19 mouse cellular contexts compared by ENCODE assay signal in genomic region chr3:29879966-29880365, GRCm38 (mm10).
A peak's percentile ranks its signal among the peaks of the same experiment; 100 is the strongest.
DNase-seq lines count a peak whose midpoint lies in the region; ATAC-seq and TF ChIP-seq lines count a peak whose summit lies in the region.
"Had no signal": no experiment of that assay in that cellular context is flagged by ENCODE, and none has a peak within 500 bp of the region (broad histone marks: within the 10 kb centered on the region; RNA-seq: fewer than 3 reads in every experiment).

No protein-coding gene starts in this region.

- no peaks in the 10 kb centered on the region for H3K4me1 ChIP-seq in hindbrain, postnatal 0 days (ENCODE audit: insufficient read depth, low read length)
- H3K4me1 ChIP-seq in hindbrain, embryonic 10.5 days (replicated peaks) = no peaks in the 10 kb centered on the region
- H3K4me1 ChIP-seq: forebrain, embryonic 12.5 days; heart, embryonic 12.5 days had no signal

- H3K27me3 ChIP-seq in hindbrain, postnatal 0 days (ENCODE audit: insufficient read depth, low read length) = no peaks in the 10 kb centered on the region
- no peaks in the 10 kb centered on the region for H3K27me3 ChIP-seq in hindbrain, embryonic 10.5 days (ENCODE audit: insufficient read depth, poor library complexity, severe bottlenecking)
- peaks cover 10% of the 10 kb centered on the region for H3K27me3 ChIP-seq in Patski
- H3K27me3 ChIP-seq: forebrain, embryonic 12.5 days; heart, embryonic 12.5 days had no signal

- no peak overlapping the region for H3K27ac ChIP-seq in hindbrain, postnatal 0 days
- no peak overlapping the region for H3K27ac ChIP-seq in hindbrain, embryonic 10.5 days
- H3K27ac ChIP-seq: forebrain, embryonic 12.5 days had no signal

- POLR2A ChIA-PET in Patski (lab: Charles Lee) = no interaction called here

- no peak overlapping the region for H3K4me3 ChIP-seq in hindbrain, postnatal 0 days (ENCODE audit: low read length)
- H3K4me3 ChIP-seq in hindbrain, embryonic 10.5 days = no peak overlapping the region
- H3K4me3 ChIP-seq: forebrain, embryonic 12.5 days; heart, embryonic 12.5 days had no signal

- no peaks in the 10 kb centered on the region for H3K36me3 ChIP-seq in hindbrain, postnatal 0 days (ENCODE audit: insufficient read depth, low read length)
- no peaks in the 10 kb centered on the region for H3K36me3 ChIP-seq in hindbrain, embryonic 10.5 days
- H3K36me3 ChIP-seq: forebrain, embryonic 12.5 days; heart, embryonic 12.5 days had no signal

- no peaks in the 10 kb centered on the region for H3K9me3 ChIP-seq in hindbrain, postnatal 0 days (ENCODE audit: low read length)
- H3K9me3 ChIP-seq in hindbrain, embryonic 10.5 days = no peaks in the 10 kb centered on the region
- H3K9me3 ChIP-seq: forebrain, embryonic 12.5 days; heart, embryonic 12.5 days had no signal

- no peak for TF ChIP-seq CTCF in hindbrain, postnatal 0 days (IDR thresholded peaks at IDR 0.05; ENCODE audit: low read depth)
- no peak for TF ChIP-seq CTCF in Patski (IDR thresholded peaks at IDR 0.05)

- in situ Hi-C loops in Patski (cut with MboI; ENCODE audit: low pct_unique_long_range_greater_than_20kb) = no loop called here

- 46% methylated on average over 3 of the region's 3 CpGs for WGBS in hindbrain, postnatal 0 days
- 84% methylated on average over 3 of the region's 3 CpGs for WGBS in hindbrain, embryonic 10.5 days

- CTCF ChIA-PET in Patski (lab: Charles Lee) = interaction anchor here (0.7 kb wide), 1 partner anchor 14 kb away, joined by 3 read pairs; no protein-coding TSS in a partner anchor

- no peak overlapping the region for H3K9ac ChIP-seq in hindbrain, postnatal 0 days (replicated peaks; ENCODE audit: low read length)
- H3K9ac ChIP-seq: forebrain, embryonic 12.5 days; heart, embryonic 12.5 days had no signal

- no peak for ATAC-seq in hindbrain, postnatal 0 days
- peak; percentile 88 for ATAC-seq in Patski
- ATAC-seq: midbrain, embryonic 16.5 days had no signal

- no peak overlapping the region for H3K4me2 ChIP-seq in hindbrain, postnatal 0 days (ENCODE audit: low read depth, low read length)
- H3K4me2 ChIP-seq: forebrain, embryonic 12.5 days; heart, embryonic 12.5 days had no signal

- peak; percentile 4 for DNase-seq in hindbrain, postnatal 0 days (ENCODE audit: low spot score)
- DNase-seq in hindbrain, embryonic 10.5 days (ENCODE audit: low spot score) = no peak
- DNase-seq in 3T3-L1 (ENCODE audit: low read depth, low spot score) = peak; percentile 88
- DNase-seq in Patski (ENCODE audit: low read depth, low spot score) = peak; percentile 96
- peak; percentile 30 for DNase-seq in forelimb bud, embryonic 11.5 days (ENCODE audit: low read depth, low spot score)
- no peak for DNase-seq in cerebellum, adult 9-11 months
- DNase-seq in layer of hippocampus, adult 9-11 months = no peak
- no peak for DNase-seq in right cerebral cortex, adult 18-20 months
- DNase-seq: cerebellum, adult 8-10 months; gastrocnemius, postnatal 10 days; heart, adult 11 months; heart, postnatal 10 days; kidney, adult 18-20 months; lung, postnatal 36 days; thymus, adult 18-20 months; thymus, postnatal 36 days had no signal

Comparison
In these comparisons a context has a peak if more than half of its experiments do, and no peak if none do; other contexts are left out.
1. DNase-seq: peak in hindbrain, postnatal 0 days (single experiment), 3T3-L1 (single experiment), Patski (single experiment) and forelimb bud, embryonic 11.5 days (single experiment); none in hindbrain, embryonic 10.5 days (single experiment), cerebellum, adult 9-11 months (single experiment), layer of hippocampus, adult 9-11 months (single experiment) and right cerebral cortex, adult 18-20 months (single experiment).